Mouse (Mus musculus): ENCODE data around the gene Ccnjl. TPM values are rescaled to one million over a fixed set of nuclear protein-coding genes. Genes with fewer than 3 reads are reported as not detected.

Gene Ccnjl
- polyA plus RNA-seq, 1 experiment from 2014 or later, result 6.5 TPM

DNA sequence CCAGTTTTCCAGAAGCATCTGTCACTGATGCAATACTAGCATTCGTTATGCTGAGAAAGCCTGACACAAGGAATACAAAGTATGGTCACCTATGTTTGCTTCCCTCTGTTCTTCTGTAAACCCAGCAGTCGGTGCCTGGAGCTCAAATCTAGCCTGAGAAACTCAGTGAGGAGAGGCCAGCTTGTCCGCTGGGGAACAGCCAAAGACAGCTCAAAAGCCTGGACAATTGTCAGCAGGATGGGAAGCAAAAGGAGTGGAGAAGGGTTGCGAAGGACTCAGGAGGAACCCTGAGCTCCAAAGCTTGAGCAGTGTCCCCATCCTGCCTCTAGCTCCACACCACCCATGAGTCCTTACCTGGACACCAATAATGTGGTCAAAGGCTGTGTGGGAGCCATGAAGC, 44.5 kb upstream of the Ccnjl start:
- TF ChIP-seq EP300 (IDR thresholded peaks at IDR 0.05) (no peak), CTCF (IDR thresholded peaks at IDR 0.05) (no peak)
- WGBS, result 55% methylated on average over 4 of the region's 4 CpGs
- ATAC-seq, result no peak

DNA sequence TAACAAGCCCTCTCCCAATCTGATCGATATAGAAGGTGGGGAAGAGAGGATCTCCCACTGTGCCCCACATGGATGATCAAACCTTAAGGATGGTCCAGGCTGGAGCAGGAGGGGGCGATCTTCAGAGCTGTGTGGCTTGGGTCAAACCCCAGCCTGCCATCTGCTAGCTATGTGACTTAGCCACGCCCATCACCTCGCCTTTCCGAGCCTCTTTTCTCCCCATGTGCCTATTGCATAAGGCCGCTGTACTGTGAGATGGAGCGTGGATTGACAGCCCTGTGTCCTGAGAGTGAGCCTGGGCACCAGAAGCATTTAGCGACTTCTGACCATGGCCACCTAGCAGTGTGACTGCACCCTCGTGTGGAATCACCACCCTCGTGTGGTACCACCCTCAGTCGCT, 43.9 kb upstream of the Ccnjl start:
- no peak for ATAC-seq
- WGBS, result 45% methylated on average over 11 of the region's 11 CpGs
- H3K27me3 ChIP-seq (replicated peaks; ENCODE audit: insufficient read depth, low read length), result no peaks in the 10 kb centered on the region
- no peak overlapping the region for H3K9ac ChIP-seq (replicated peaks; ENCODE audit: low read depth)
- no peak overlapping the region for H3K4me2 ChIP-seq (replicated peaks; ENCODE audit: low read depth, low read length)
- H3K4me3 ChIP-seq (ENCODE audit: low read depth, low read length), result no peak overlapping the region
- peak; percentile 24 for DNase-seq (ENCODE audit: low spot score)
- no peaks in the 10 kb centered on the region for H3K36me3 ChIP-seq (ENCODE audit: insufficient read depth, low read length)
- no peak for TF ChIP-seq CTCF (IDR thresholded peaks at IDR 0.05)
- TF ChIP-seq EP300 (IDR thresholded peaks at IDR 0.05), result no peak
- no peaks in the 10 kb centered on the region for H3K9me3 ChIP-seq (ENCODE audit: low read length)
- H3K4me1 ChIP-seq (ENCODE audit: insufficient read depth, low read depth, low read length), result peaks cover 8% of the 10 kb centered on the region; the same call in 1 of the 2 replicates
- no peak overlapping the region for H3K27ac ChIP-seq (ENCODE audit: low read length)

More for the DNA sequence above, 44.5 kb upstream of the Ccnjl start:
- H3K27me3 ChIP-seq (replicated peaks; ENCODE audit: insufficient read depth, low read length), result no peaks in the 10 kb centered on the region
- H3K27ac ChIP-seq (ENCODE audit: low read length), result no peak overlapping the region
- H3K4me2 ChIP-seq (replicated peaks; ENCODE audit: low read depth, low read length), result no peak overlapping the region
- H3K36me3 ChIP-seq (ENCODE audit: insufficient read depth, low read length), result no peaks in the 10 kb centered on the region
- no peak for DNase-seq (ENCODE audit: low spot score)
- H3K4me1 ChIP-seq (ENCODE audit: insufficient read depth, low read depth, low read length), result peaks cover 8% of the 10 kb centered on the region; the same call in 1 of the 2 replicates
- no peak overlapping the region for H3K4me3 ChIP-seq (ENCODE audit: low read depth, low read length)
- H3K9me3 ChIP-seq (ENCODE audit: low read length), result no peaks in the 10 kb centered on the region
- H3K9ac ChIP-seq (replicated peaks; ENCODE audit: low read depth), result no peak overlapping the region

DNA sequence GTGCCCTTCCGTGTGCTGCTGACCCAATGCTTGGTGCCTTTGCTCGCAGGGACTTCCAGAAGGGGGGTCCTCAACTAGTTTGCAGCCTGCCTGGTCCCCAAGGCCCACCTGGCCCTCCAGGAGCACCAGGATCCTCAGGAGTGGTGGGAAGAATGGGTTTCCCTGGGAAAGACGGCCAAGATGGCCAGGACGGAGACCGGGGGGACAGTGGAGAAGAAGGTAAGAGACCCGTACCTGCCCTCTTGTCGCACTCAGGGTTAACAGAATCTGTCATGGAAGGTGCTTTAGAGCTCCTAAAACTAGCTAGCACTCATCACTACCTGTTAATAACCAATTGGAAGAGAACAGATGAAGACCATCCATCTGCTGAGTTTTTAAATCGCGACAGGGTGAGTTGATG, 42.7 kb upstream of the Ccnjl start:
- Histone ChIP-seq H3K4me1 (ENCODE audit: insufficient read depth, low read depth, low read length) (peaks cover 8% of the 10 kb centered on the region; the same call in 1 of the 2 replicates), H3K4me2 (replicated peaks; ENCODE audit: low read depth, low read length) (no peak overlapping the region), H3K27ac (ENCODE audit: low read length) (no peak overlapping the region), H3K4me3 (ENCODE audit: low read depth, low read length) (no peak overlapping the region), H3K36me3 (ENCODE audit: insufficient read depth, low read length) (no peaks in the 10 kb centered on the region), H3K9ac (replicated peaks; ENCODE audit: low read depth) (no peak overlapping the region), H3K9me3 (ENCODE audit: low read length) (no peaks in the 10 kb centered on the region), H3K27me3 (replicated peaks; ENCODE audit: insufficient read depth, low read length) (no peaks in the 10 kb centered on the region)
- no peak for DNase-seq (ENCODE audit: low spot score)
- ATAC-seq, result no peak
- TF ChIP-seq CTCF (IDR thresholded peaks at IDR 0.05), result no peak
- TF ChIP-seq EP300 (IDR thresholded peaks at IDR 0.05), result no peak
- 83% methylated on average over 9 of the region's 9 CpGs for WGBS

DNA sequence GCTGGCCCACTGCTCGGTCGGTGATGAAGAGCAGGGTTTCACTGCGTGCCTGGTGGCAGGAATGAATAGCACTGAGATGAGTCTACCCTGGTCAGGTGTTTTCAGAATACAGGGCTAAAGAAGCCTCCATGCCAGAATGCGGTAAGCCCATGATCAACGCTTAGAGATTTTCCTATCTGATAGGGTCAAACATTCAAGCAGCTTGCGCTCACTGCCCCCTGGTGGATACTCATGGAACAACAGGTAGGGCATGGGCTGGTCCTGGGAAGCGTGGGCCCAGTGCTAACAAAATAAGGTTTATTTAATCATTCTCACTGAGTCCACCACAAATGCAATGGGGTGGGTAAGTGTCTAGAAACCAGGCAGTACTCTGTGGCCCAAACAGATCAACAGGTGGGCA, 35.9 kb upstream of the Ccnjl start:
- peak; percentile 38 for ATAC-seq
- peak; percentile 54 for DNase-seq (ENCODE audit: low spot score)
- peak; percentile 99 for TF ChIP-seq CTCF (IDR thresholded peaks at IDR 0.05)
- no peak for TF ChIP-seq EP300 (IDR thresholded peaks at IDR 0.05)

DNA sequence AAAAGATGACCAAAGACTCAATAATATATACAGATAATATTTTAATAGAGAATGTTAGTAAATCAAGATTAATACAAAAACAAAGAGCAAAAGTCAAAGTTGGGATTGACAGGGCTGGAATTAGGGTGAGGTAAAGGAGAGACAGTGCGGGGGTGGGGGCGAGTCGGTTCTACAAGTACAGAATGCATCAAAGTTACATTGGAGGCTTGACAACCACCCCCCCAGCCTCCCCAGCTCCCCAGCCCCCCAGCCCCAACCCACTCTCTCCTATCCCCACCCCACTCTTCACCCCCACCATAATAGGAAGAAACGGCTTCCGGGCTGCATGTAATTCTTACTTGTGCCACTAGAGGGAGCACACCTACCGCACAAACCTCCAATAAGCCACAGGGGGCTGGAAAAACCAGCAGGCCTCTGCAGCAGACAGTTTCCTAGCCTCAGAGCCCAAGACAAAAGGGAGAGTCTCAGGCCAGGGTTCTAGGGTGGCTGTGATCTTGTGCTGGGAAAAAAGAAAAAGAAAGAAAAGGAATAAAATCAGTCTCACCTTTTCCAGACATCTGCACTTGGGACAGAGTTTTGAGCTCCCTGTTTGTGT, 34.7 kb upstream of the Ccnjl start:
- H3K4me3 ChIP-seq (ENCODE audit: low read depth, low read length), result no peak overlapping the region
- H3K4me2 ChIP-seq (replicated peaks; ENCODE audit: low read depth, low read length), result no peak overlapping the region
- H3K4me1 ChIP-seq (ENCODE audit: insufficient read depth, low read depth, low read length), result no peaks in the 10 kb centered on the region
- H3K27ac ChIP-seq (ENCODE audit: low read length), result no peak overlapping the region
- H3K9me3 ChIP-seq (ENCODE audit: low read length), result no peaks in the 10 kb centered on the region
- H3K27me3 ChIP-seq (replicated peaks; ENCODE audit: insufficient read depth, low read length), result no peaks in the 10 kb centered on the region
- peak; percentile 37 for ATAC-seq
- TF ChIP-seq EP300 (IDR thresholded peaks at IDR 0.05) (no peak), CTCF (IDR thresholded peaks at IDR 0.05) (peak; percentile 92)
- H3K36me3 ChIP-seq (ENCODE audit: insufficient read depth, low read length), result no peaks in the 10 kb centered on the region
- 27% methylated on average over 6 of the region's 6 CpGs for WGBS
- peak; percentile 79 for DNase-seq (ENCODE audit: low spot score)
- H3K9ac ChIP-seq (replicated peaks; ENCODE audit: low read depth), result no peak overlapping the region

More for the DNA sequence above, 35.9 kb upstream of the Ccnjl start:
- Histone ChIP-seq H3K9ac (replicated peaks; ENCODE audit: low read depth) (no peak overlapping the region), H3K27ac (ENCODE audit: low read length) (no peak overlapping the region), H3K4me3 (ENCODE audit: low read depth, low read length) (no peak overlapping the region), H3K4me2 (replicated peaks; ENCODE audit: low read depth, low read length) (no peak overlapping the region), H3K27me3 (replicated peaks; ENCODE audit: insufficient read depth, low read length) (no peaks in the 10 kb centered on the region), H3K36me3 (ENCODE audit: insufficient read depth, low read length) (no peaks in the 10 kb centered on the region), H3K9me3 (ENCODE audit: low read length) (no peaks in the 10 kb centered on the region), H3K4me1 (ENCODE audit: insufficient read depth, low read depth, low read length) (no peaks in the 10 kb centered on the region)
- 33% methylated on average over 7 of the region's 7 CpGs for WGBS

DNA sequence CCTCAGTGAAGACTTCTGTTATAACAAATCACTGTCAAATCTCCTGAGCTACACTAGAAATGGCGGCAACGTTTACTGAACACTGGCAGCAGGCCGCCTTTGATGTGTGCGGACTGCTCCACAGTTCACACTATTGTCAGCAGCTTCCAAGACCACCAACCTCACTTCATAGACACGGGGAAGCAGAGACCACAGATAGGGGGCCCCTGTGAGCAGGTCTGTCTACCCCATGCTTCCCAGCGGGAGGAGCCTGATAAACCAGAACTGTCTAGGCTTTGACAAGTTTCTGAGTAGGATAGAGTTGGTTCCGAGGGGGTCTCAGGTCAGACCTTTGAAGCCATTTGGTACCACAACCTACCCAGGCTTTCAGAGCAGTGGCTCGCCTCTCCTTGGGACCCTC, 33.5 kb upstream of the Ccnjl start:
- H3K27ac ChIP-seq (ENCODE audit: low read length), result no peak overlapping the region
- no peak overlapping the region for H3K4me2 ChIP-seq (replicated peaks; ENCODE audit: low read depth, low read length)
- ATAC-seq, result no peak
- no peaks in the 10 kb centered on the region for H3K27me3 ChIP-seq (replicated peaks; ENCODE audit: insufficient read depth, low read length)
- no peak overlapping the region for H3K4me3 ChIP-seq (ENCODE audit: low read depth, low read length)
- no peak for TF ChIP-seq EP300 (IDR thresholded peaks at IDR 0.05)
- peak; percentile 53 for TF ChIP-seq CTCF (IDR thresholded peaks at IDR 0.05)
- no peaks in the 10 kb centered on the region for H3K36me3 ChIP-seq (ENCODE audit: insufficient read depth, low read length)
- H3K9me3 ChIP-seq (ENCODE audit: low read length), result no peaks in the 10 kb centered on the region
- 54% methylated on average over 8 of the region's 8 CpGs for WGBS
- no peaks in the 10 kb centered on the region for H3K4me1 ChIP-seq (ENCODE audit: insufficient read depth, low read depth, low read length)
- no peak for DNase-seq (ENCODE audit: low spot score)
- no peak overlapping the region for H3K9ac ChIP-seq (replicated peaks; ENCODE audit: low read depth)
